Comparison of ENCODE assay signal across 17 mouse cellular contexts in genomic region chr9:116285691-116286431, GRCm38 (mm10).
DNase-seq lines count a peak whose midpoint lies in the region; ATAC-seq and TF ChIP-seq lines count a peak whose summit lies in the region.
"Had no signal": no experiment of that assay in that cellular context is flagged by ENCODE, and none has a peak within 500 bp of the region (broad histone marks: within the 10 kb centered on the region; RNA-seq: fewer than 3 reads in every experiment).

No protein-coding gene starts in this region.

- H3K4me2 ChIP-seq in heart, embryonic 13.5 days: no peak overlapping the region
- H3K4me2 ChIP-seq in neural tube, embryonic 13.5 days: no peak overlapping the region
- H3K4me2 ChIP-seq in neural tube, embryonic 15.5 days: no peak overlapping the region
- no peak overlapping the region for H3K4me2 ChIP-seq in liver, embryonic 11.5 days
- H3K4me2 ChIP-seq: embryonic facial prominence, embryonic 15.5 days; forebrain, embryonic 13.5 days; heart, embryonic 11.5 days; limb, embryonic 13.5 days had no signal

- 0 out of 2 replicates have a peak, but pooled peaks cover 3% of the 10 kb centered on the region for H3K9me3 ChIP-seq in heart, embryonic 13.5 days
- no peaks in the 10 kb centered on the region for H3K9me3 ChIP-seq in neural tube, embryonic 13.5 days
- H3K9me3 ChIP-seq in neural tube, embryonic 15.5 days (replicated peaks): no peaks in the 10 kb centered on the region
- H3K9me3 ChIP-seq in liver, embryonic 11.5 days (ENCODE audit: control insufficient read depth, low read length): no peaks in the 10 kb centered on the region
- H3K9me3 ChIP-seq: embryonic facial prominence, embryonic 15.5 days; forebrain, embryonic 13.5 days; limb, embryonic 13.5 days had no signal

- no peak overlapping the region for H3K4me3 ChIP-seq in heart, embryonic 13.5 days
- H3K4me3 ChIP-seq in heart, adult 2 months: no peak overlapping the region
- no peak overlapping the region for H3K4me3 ChIP-seq in neural tube, embryonic 13.5 days
- no peak overlapping the region for H3K4me3 ChIP-seq in neural tube, embryonic 15.5 days (replicated peaks)
- H3K4me3 ChIP-seq in liver, embryonic 11.5 days (ENCODE audit: low read depth, low read length): no peak overlapping the region
- H3K4me3 ChIP-seq: embryonic facial prominence, embryonic 15.5 days; forebrain, embryonic 13.5 days; gastrocnemius, adult 2 months; limb, embryonic 13.5 days had no signal

- intact Hi-C loops in heart, adult 2 months (cut with DNase I): no loop called here

- no peak overlapping the region for H3K9ac ChIP-seq in heart, embryonic 13.5 days
- no peak overlapping the region for H3K9ac ChIP-seq in heart, adult 2 months (ENCODE audit: low read depth, low read length)
- no peak overlapping the region for H3K9ac ChIP-seq in neural tube, embryonic 13.5 days
- no peak overlapping the region for H3K9ac ChIP-seq in neural tube, embryonic 15.5 days (replicated peaks)
- no peak overlapping the region for H3K9ac ChIP-seq in liver, embryonic 11.5 days (ENCODE audit: low read depth, low read length)
- H3K9ac ChIP-seq: embryonic facial prominence, embryonic 15.5 days; forebrain, embryonic 13.5 days; limb, embryonic 13.5 days; liver, postnatal 0 days had no signal

- H3K27me3 ChIP-seq in heart, embryonic 13.5 days (replicated peaks): no peaks in the 10 kb centered on the region
- H3K27me3 ChIP-seq in heart, adult 2 months (ENCODE audit: control insufficient read depth, insufficient read depth, low read length): no peaks in the 10 kb centered on the region
- H3K27me3 ChIP-seq in neural tube, embryonic 13.5 days: no peaks in the 10 kb centered on the region
- no peaks in the 10 kb centered on the region for H3K27me3 ChIP-seq in neural tube, embryonic 15.5 days (replicated peaks)
- no peaks in the 10 kb centered on the region for H3K27me3 ChIP-seq in liver, embryonic 11.5 days (replicated peaks; ENCODE audit: control insufficient read depth, insufficient read depth, low read length)
- H3K27me3 ChIP-seq: embryonic facial prominence, embryonic 15.5 days; forebrain, embryonic 13.5 days; limb, embryonic 13.5 days had no signal

- H3K79me2 ChIP-seq in heart, adult 2 months (replicated peaks; ENCODE audit: control insufficient read depth, insufficient read depth, low read length): no peaks in the 10 kb centered on the region

- no peak for ATAC-seq in heart, embryonic 13.5 days (ENCODE audit: extremely low read depth, insufficient number of reproducible peaks, low FRiP score, low TSS enrichment)
- no peak for ATAC-seq in neural tube, embryonic 13.5 days (ENCODE audit: low read depth)
- no peak for ATAC-seq in neural tube, embryonic 15.5 days (ENCODE audit: low FRiP score)
- no peak for ATAC-seq in erythroid progenitor cell, adult 5-6 weeks (replicated peaks; ENCODE audit: low FRiP score, poor library complexity, severe bottlenecking)
- ATAC-seq in liver, embryonic 11.5 days (replicated peaks; ENCODE audit: low FRiP score): no peak
- ATAC-seq: forebrain, embryonic 13.5 days; intestine, postnatal 0 days; liver, postnatal 0 days had no signal

- TF ChIP-seq CTCF in heart, adult 2 months (IDR thresholded peaks at IDR 0.05): no peak

- peaks cover 24% of the 10 kb centered on the region for H3K4me1 ChIP-seq in heart, embryonic 13.5 days
- H3K4me1 ChIP-seq in heart, adult 2 months (ENCODE audit: control insufficient read depth, insufficient read depth, low read length): peaks cover 1% of the 10 kb centered on the region; the same call in 1 of the 2 replicates
- H3K4me1 ChIP-seq in neural tube, embryonic 13.5 days (replicated peaks): 0 out of 2 replicates have a peak, but pooled peaks cover 8% of the 10 kb centered on the region
- H3K4me1 ChIP-seq in neural tube, embryonic 15.5 days: no peaks in the 10 kb centered on the region
- H3K4me1 ChIP-seq in liver, embryonic 11.5 days (replicated peaks; ENCODE audit: control insufficient read depth, insufficient read depth, low read length): no peaks in the 10 kb centered on the region
- H3K4me1 ChIP-seq: embryonic facial prominence, embryonic 15.5 days; forebrain, embryonic 13.5 days had no signal

- no peak for DNase-seq in heart, adult 2 months
- peak; percentile 2 for DNase-seq in left cerebral cortex, adult 11 months (ENCODE audit: low spot score)
- no peak for DNase-seq in left cerebral cortex, adult 9 months (ENCODE audit: low spot score in 2 of 2)
- DNase-seq in liver, embryonic 11.5 days (ENCODE audit: low spot score): no peak
- DNase-seq: cerebellum, adult 8-10 months; gastrocnemius, adult 2 months; kidney, postnatal 10 days; liver, postnatal 0 days had no signal

- TF ChIP-seq EP300 in heart, adult 2 months (IDR thresholded peaks at IDR 0.05; ENCODE audit: insufficient read depth, low read depth, low read length): no peak

- 52% methylated on average over 11 of the region's 11 CpGs for WGBS in heart, embryonic 13.5 days
- 69% methylated on average over 11 of the region's 11 CpGs for WGBS in heart, adult 2 months
- WGBS in neural tube, embryonic 13.5 days: 65% methylated on average over 11 of the region's 11 CpGs
- WGBS in neural tube, embryonic 15.5 days: 62% methylated on average over 11 of the region's 11 CpGs
- WGBS in liver, embryonic 11.5 days: 71% methylated on average over 11 of the region's 11 CpGs

- TF ChIP-seq POLR2A in heart, adult 2 months (IDR thresholded peaks at IDR 0.05; ENCODE audit: insufficient read depth, low read depth, low read length): no peak

- H3K27ac ChIP-seq in heart, embryonic 13.5 days (replicated peaks): peak overlapping the region; percentile 77
- no peak overlapping the region for H3K27ac ChIP-seq in heart, adult 2 months
- 0 out of 2 replicates have a peak overlapping the region, but pooled peaks have one; percentile 18 for H3K27ac ChIP-seq in neural tube, embryonic 13.5 days (replicated peaks)
- no peak overlapping the region for H3K27ac ChIP-seq in neural tube, embryonic 15.5 days (replicated peaks)
- no peak overlapping the region for H3K27ac ChIP-seq in liver, embryonic 11.5 days (ENCODE audit: low read depth, low read length)
- H3K27ac ChIP-seq: embryonic facial prominence, embryonic 15.5 days; forebrain, embryonic 13.5 days; gastrocnemius, adult 2 months; limb, embryonic 13.5 days had no signal

- no peaks in the 10 kb centered on the region for H3K36me3 ChIP-seq in heart, embryonic 13.5 days
- no peaks in the 10 kb centered on the region for H3K36me3 ChIP-seq in heart, adult 2 months (ENCODE audit: control insufficient read depth, insufficient read depth, low read length)
- H3K36me3 ChIP-seq in neural tube, embryonic 13.5 days: no peaks in the 10 kb centered on the region
- H3K36me3 ChIP-seq in neural tube, embryonic 15.5 days: no peaks in the 10 kb centered on the region
- no peaks in the 10 kb centered on the region for H3K36me3 ChIP-seq in liver, embryonic 11.5 days (ENCODE audit: control insufficient read depth, insufficient read depth, low read length)
- H3K36me3 ChIP-seq: embryonic facial prominence, embryonic 15.5 days; limb, embryonic 13.5 days had no signal

Comparison
In these comparisons a context has a peak if more than half of its experiments do, and no peak if none do; other contexts are left out.
1. H3K27ac ChIP-seq: peak in heart, embryonic 13.5 days (single experiment) and neural tube, embryonic 13.5 days (single experiment); none in heart, adult 2 months (single experiment), neural tube, embryonic 15.5 days (single experiment) and liver, embryonic 11.5 days (single experiment).